ENCODE assay signal across 17 mouse cellular contexts in genomic region chr15:20872518-20872917, GRCm38 (mm10).
"Had no signal": no experiment of that assay in that cellular context is flagged by ENCODE, and none has a peak within 500 bp of the region (broad histone marks: within the 10 kb centered on the region; RNA-seq: fewer than 3 reads in every experiment).

No protein-coding gene starts in this region.

- H3K27me3 ChIP-seq: megakaryocyte, embryonic 14.5 days; midbrain, embryonic 13.5 days; midbrain, embryonic 15.5 days; neural tube, embryonic 12.5 days had no signal

- H3K27ac ChIP-seq: macrophage; midbrain, embryonic 13.5 days; midbrain, embryonic 15.5 days; neural tube, embryonic 12.5 days had no signal

- H3K4me3 ChIP-seq: megakaryocyte, embryonic 14.5 days; midbrain, embryonic 13.5 days; midbrain, embryonic 15.5 days; neural tube, embryonic 12.5 days had no signal

- DNase-seq: lung, adult 18-20 months; lung, embryonic 14.5 days; lung, postnatal 14 days; lung, postnatal 36 days; right cerebral cortex, adult 18-20 months; right cerebral cortex, postnatal 25 days; right cerebral cortex, postnatal 4 days; spleen, adult 18-20 months; thymus, adult 2 months; thymus, postnatal 25 days; thymus, postnatal 4 days had no signal

- H3K4me1 ChIP-seq: megakaryocyte, embryonic 14.5 days; midbrain, embryonic 13.5 days; midbrain, embryonic 15.5 days; neural tube, embryonic 12.5 days had no signal

- ATAC-seq: midbrain, embryonic 13.5 days; midbrain, embryonic 15.5 days had no signal

- H3K9ac ChIP-seq: lung, embryonic 14.5 days; midbrain, embryonic 13.5 days; midbrain, embryonic 15.5 days; neural tube, embryonic 12.5 days had no signal

- H3K9me3 ChIP-seq: megakaryocyte, embryonic 14.5 days; midbrain, embryonic 13.5 days; midbrain, embryonic 15.5 days; neural tube, embryonic 12.5 days had no signal

- H3K36me3 ChIP-seq: midbrain, embryonic 13.5 days; midbrain, embryonic 15.5 days; neural tube, embryonic 12.5 days had no signal

- H3K4me2 ChIP-seq: lung, embryonic 14.5 days; midbrain, embryonic 11.5 days; midbrain, embryonic 13.5 days; midbrain, embryonic 15.5 days; neural tube, embryonic 12.5 days had no signal
